Mouse (Mus musculus) yolk sac, embryonic 10.5 days (tissue): ENCODE measurements around the gene Ino80.

ENCODE experiments used
- DNase-seq: peaks from one replicate; pipeline ENCODE4 v3.0.0-alpha.2; 2017; ENCODE audit warnings: low spot score

Ino80 gene

GRCm38 (mm10) chr2:119355089-119355488 is 122.4 kb downstream of the Ino80 start:
- no peak for DNase-seq

GRCm38 (mm10) chr2:119353707-119354106 is 123.8 kb downstream of the Ino80 start:
- DNase-seq: no peak

GRCm38 (mm10) chr2:119350555-119351486 is 126.7 kb downstream of the Ino80 start, which contains the start of gene Chac1:
Gene Chac1 (plus strand): TSS chr2:119351229.
- peak; percentile 83 for DNase-seq

- DNase-seq: no peak
Observed at GRCm38 (mm10) chr2:119344537-119345138, 132.8 kb downstream of the Ino80 start.

- DNase-seq: peak; percentile 83
Observed at GRCm38 (mm10) chr2:119337425-119338265, 139.8 kb downstream of the Ino80 start.

DNA sequence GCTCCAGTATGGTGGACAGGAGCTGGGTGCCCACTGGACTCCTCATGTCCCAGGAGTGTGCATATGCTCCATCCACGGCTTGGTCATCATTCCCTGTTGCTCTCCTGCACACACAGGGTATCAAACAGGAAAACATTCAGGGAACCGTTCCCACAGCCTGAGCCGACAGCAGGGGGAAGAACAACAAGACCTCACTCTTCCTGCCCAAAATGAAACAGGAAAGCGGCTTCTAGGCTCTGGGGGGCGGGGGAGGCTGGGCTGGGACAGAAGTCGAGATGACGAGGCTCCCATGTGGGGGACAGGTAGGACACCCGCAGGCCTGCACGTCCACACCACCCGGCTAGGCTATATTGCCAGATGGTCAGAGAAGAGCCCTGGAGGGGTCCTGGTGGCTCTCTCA is 141.0 kb downstream of the Ino80 start:
- DNase-seq: no peak

DNA sequence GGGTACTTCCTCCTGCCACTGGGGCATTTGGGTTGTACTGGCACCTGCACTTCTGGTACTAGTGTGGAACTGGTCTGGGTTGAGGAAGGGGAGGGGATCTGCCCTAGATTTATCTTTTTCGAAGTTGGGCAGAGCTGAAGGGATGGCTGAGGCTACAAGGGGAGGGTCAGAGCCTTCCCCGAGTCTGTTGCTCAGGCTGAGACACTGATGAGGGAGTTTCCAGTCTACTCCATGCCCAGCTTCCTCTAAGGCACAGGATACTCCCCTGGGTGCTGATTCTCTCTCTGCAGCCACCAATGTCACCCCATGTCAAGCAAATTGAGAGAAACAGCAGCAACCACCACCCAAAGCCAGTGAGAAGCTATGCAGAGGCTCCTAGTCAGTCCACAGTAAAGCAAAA is 141.5 kb downstream of the Ino80 start:
- DNase-seq: no peak

DNA sequence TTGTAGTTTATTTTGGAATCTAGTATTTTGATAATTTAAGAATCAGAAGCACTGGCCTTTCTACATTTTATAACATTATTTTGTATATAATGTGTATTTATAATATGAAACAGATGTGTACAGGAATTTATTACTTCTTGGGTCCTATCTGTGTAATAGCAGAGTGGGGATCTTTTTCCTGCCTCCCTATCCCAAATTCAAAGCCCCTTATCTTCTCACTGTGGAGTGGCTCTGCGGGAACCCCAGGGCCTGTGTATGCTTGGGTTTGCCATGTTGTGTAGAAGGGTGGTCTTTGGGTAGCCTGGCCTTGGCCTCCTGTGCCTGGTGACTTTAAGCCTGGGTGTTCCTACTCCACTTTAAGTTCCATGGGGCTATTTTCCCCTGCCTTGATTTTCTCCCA is 142.0 kb downstream of the Ino80 start:
- no peak for DNase-seq

DNA sequence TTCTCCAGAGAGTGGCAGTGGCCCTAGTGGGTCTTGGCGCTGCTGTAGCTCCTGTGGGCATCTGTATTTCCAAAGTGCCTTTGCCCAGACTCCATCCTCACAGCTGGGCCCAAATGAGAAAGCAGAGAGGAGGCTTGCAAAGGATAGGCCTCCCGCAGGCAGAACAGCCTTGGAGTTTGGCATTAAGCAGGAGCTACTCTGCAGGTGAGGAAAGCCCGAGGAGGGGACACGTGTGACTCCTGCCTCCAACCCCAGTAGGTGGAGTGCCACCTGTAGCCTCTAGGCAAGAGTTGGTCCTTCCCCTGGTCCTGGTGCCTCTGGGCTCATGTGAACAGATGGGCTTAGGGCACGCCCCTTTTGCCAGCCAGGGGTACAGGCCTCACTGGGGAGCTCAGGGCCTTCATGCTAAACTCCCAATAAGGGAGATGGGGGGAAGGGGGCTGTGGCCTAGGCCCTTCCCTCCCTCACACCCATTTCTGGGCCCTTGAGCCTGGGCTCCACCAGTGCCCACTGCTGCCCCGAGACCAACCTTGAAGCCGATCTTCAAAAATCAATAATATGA is 142.4 kb downstream of the Ino80 start:
- no peak for DNase-seq

GRCm38 (mm10) chr2:119334135-119334534 is 143.4 kb downstream of the Ino80 start:
- no peak for DNase-seq

GRCm38 (mm10) chr2:119332177-119332661 is 145.3 kb downstream of the Ino80 start:
- no peak for DNase-seq

DNA sequence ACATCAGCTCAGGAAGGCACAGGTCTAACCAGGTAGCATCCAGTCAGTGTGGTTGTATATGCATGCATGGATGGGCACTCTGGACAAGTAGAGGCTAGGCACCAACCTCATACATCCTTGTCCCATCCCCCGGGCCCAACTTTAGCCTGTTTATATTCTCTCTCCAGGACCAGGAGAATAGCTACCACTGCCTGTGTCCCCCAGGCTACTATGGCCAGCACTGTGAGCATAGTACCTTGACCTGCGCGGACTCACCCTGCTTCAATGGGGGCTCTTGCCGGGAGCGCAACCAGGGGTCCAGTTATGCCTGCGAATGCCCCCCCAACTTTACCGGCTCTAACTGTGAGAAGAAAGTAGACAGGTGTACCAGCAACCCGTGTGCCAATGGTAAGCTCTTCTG is 146.7 kb downstream of the Ino80 start:
- no peak for DNase-seq

GRCm38 (mm10) chr2:119329123-119329817 is 148.2 kb downstream of the Ino80 start:
- no peak for DNase-seq

DNA sequence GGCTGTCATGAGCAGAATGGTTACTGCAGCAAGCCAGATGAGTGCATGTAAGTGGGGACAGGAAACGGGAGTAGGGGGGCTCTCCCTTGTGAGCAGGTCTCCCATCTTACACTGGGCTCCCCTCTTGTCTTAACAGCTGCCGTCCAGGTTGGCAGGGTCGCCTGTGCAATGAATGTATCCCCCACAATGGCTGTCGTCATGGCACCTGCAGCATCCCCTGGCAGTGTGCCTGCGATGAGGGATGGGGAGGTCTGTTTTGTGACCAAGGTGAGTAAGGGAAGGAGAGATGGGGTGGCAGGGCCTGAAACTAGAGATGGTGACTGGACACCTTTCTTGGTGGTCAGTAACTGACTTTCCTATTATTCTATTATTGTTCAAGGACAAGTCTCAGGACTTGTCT is 148.9 kb downstream of the Ino80 start:
- no peak for DNase-seq

- no peak for DNase-seq
Observed at GRCm38 (mm10) chr2:119327942-119328526, 149.5 kb downstream of the Ino80 start.

DNA sequence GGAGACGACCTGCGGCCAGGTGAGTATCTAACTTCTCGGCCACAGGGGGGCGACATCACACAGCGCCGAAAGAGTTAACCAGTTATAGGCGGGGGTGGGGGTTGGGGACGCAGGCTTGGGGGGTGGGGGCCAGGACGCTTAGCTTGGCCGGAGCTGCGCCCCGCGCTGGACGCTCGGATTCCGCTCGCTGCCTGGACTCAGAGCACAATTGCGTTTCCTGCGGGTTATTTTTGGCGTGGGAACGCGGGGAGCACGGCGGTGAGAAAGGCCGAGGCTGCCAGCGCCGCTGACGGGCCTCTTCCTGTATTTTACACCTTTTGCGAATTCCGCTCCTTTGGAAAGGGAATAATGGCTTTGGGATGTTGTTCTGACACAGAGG is 150.4 kb downstream of the Ino80 start:
- DNase-seq: peak; percentile 69

DNA sequence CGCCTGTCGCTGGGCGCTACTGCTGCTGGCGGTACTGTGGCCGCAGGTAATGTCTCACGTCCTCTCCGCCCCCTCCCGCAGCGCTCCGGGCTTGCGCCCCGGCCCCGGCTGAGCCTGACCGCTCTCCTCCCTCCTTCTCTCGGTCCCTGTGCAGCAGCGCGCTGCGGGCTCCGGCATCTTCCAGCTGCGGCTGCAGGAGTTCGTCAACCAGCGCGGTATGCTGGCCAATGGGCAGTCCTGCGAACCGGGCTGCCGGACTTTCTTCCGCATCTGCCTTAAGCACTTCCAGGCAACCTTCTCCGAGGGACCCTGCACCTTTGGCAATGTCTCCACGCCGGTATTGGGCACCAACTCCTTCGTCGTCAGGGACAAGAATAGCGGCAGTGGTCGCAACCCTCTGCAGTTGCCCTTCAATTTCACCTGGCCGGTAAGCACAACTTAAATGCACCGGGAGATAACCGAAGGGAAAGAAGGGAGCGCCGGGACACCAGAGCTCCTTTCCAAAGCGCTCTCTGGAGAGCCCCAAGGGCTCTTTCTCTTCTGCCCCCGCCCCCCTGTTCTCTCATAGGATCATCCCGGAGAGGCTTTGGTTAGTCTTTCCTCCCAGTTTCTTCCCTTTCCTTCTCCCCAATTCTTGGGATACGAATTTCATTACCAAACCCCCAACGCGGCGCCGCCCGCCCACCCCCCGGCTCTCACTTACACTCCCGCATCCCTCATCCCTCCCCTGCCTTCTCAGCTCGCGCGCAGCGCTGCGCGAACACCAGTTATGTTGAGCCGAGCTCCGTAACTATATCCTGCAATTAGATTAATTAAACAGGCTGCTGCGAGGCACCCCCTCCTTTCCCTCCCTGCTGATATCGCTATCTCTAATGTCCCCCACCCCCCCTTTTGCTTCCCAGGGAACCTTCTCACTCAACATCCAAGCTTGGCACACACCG is 151.1 kb downstream of the Ino80 start:
- peak; percentile 33 for DNase-seq

- peak; percentile 70 for DNase-seq
Observed at GRCm38 (mm10) chr2:119325568-119326143, 151.8 kb downstream of the Ino80 start, which contains the start of gene Dll4. Gene Dll4 (plus strand): TSS chr2:119325784.

GRCm38 (mm10) chr2:119324576-119325318 is 152.7 kb downstream of the Ino80 start:
- peak; percentile 47 for DNase-seq
